20 mouse cellular contexts compared by ENCODE assay signal in genomic region chr7:34395761-34396160, GRCm38 (mm10).
"Had no signal": no experiment of that assay in that cellular context is flagged by ENCODE, and none has a peak within 500 bp of the region (broad histone marks: within the 10 kb centered on the region; RNA-seq: fewer than 3 reads in every experiment).

No protein-coding gene starts in this region.

- H3K27me3 ChIP-seq: limb, embryonic 15.5 days; midbrain, embryonic 12.5 days; midbrain, embryonic 15.5 days; neural tube, embryonic 12.5 days; neural tube, embryonic 15.5 days; stomach, embryonic 15.5 days had no signal

- H3K9me3 ChIP-seq: limb, embryonic 15.5 days; midbrain, embryonic 12.5 days; midbrain, embryonic 15.5 days; neural tube, embryonic 12.5 days; neural tube, embryonic 15.5 days; stomach, embryonic 15.5 days had no signal

- ATAC-seq: liver, postnatal 0 days; lung, postnatal 0 days; midbrain, embryonic 15.5 days had no signal

- H3K36me3 ChIP-seq: limb, embryonic 15.5 days; midbrain, embryonic 12.5 days; midbrain, embryonic 15.5 days; neural tube, embryonic 12.5 days; neural tube, embryonic 15.5 days; stomach, embryonic 15.5 days had no signal

- DNase-seq: kidney, adult 18-20 months; kidney, adult 9 months; kidney, postnatal 14 days; kidney, postnatal 4 days; left cerebral cortex, postnatal 4 days; liver, postnatal 0 days; lung, embryonic 14.5 days; right cerebral cortex, postnatal 25 days; spleen, adult 18-20 months; thymus, postnatal 25 days had no signal

- H3K27ac ChIP-seq: limb, embryonic 15.5 days; liver, embryonic 14.5 days; macrophage; midbrain, embryonic 12.5 days; midbrain, embryonic 15.5 days; neural tube, embryonic 12.5 days; neural tube, embryonic 15.5 days; stomach, embryonic 15.5 days had no signal

- H3K4me3 ChIP-seq: limb, embryonic 15.5 days; midbrain, embryonic 12.5 days; midbrain, embryonic 15.5 days; neural tube, embryonic 12.5 days; neural tube, embryonic 15.5 days; stomach, embryonic 15.5 days had no signal

- H3K9ac ChIP-seq: limb, embryonic 15.5 days; liver, embryonic 14.5 days; liver, postnatal 0 days; lung, embryonic 14.5 days; midbrain, embryonic 12.5 days; midbrain, embryonic 15.5 days; neural tube, embryonic 12.5 days; neural tube, embryonic 15.5 days; stomach, embryonic 15.5 days had no signal

- H3K4me2 ChIP-seq: limb, embryonic 15.5 days; liver, embryonic 11.5 days; lung, embryonic 14.5 days; midbrain, embryonic 12.5 days; midbrain, embryonic 15.5 days; neural tube, embryonic 12.5 days; neural tube, embryonic 15.5 days; stomach, embryonic 15.5 days had no signal
